ENCODE assay signal across 9 mouse cellular contexts in the genomic region with DNA sequence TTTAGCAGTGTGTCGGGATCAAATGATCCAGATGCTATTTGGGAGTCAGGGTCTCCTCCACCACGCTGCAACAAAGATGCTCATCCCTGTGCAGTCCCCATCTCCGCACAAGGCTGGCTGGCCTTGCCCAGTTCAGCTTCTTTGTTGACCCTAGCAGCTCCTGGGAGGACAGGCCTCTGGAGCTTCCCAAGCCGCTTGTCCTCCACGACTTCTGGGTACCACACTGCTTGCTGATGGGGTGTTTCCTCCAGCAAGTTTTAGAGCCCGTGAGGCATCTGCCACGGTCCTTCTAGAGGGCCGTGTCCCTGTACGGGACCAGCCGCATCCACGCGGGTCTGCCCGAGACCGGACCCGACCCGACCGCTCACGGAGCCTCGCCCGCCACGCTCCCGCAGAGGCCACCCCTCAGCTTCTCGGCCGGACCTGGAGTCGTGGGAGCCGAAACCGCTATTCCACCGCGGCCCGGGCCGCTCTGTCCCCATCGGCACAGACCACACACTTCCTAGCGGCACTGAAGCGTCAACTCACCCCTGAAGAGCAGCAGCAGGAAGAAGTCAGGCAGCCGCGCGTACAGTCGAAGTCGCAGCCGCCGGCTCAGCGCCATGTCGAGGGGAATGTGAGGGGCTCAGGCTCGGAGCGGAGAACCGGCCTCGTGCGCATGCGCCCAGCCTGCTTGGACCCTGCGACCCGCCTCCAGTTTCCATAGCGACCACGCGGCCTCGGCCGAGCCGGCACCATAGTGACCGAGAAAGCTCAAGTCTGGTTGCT. TPM values are rescaled to one million over a fixed set of nuclear protein-coding genes. Genes with fewer than 3 reads are reported as not detected.
DNase-seq lines count a peak whose midpoint lies in the region; ATAC-seq lines count a peak whose summit lies in the region.
"Had no signal": no experiment of that assay in that cellular context is flagged by ENCODE, and none has a peak within 500 bp of the region (broad histone marks: within the 10 kb centered on the region; RNA-seq: fewer than 3 reads in every experiment).

A gene (minus strand): TSS at position 659 of the 768 bp plus-strand sequence.

- H3K27me3 ChIP-seq in hindbrain, embryonic 14.5 days (ENCODE audit: control insufficient read depth, insufficient read depth, low read length), result no peaks in the 10 kb centered on the region

- WGBS in hindbrain, embryonic 14.5 days, result under 1% methylated on average over 57 of the region's 58 CpGs

- no peaks in the 10 kb centered on the region for H3K9me3 ChIP-seq in hindbrain, embryonic 14.5 days (ENCODE audit: control insufficient read depth, low read length)

- peak within 1 kb of the TSS; percentile 56 for H3K4me3 ChIP-seq in hindbrain, embryonic 14.5 days (replicated peaks; ENCODE audit: low read length)

- ATAC-seq in hindbrain, embryonic 14.5 days (ENCODE audit: low FRiP score), result peak; percentile 98

- H3K27ac ChIP-seq in hindbrain, embryonic 14.5 days, result peak within 1 kb of the TSS; percentile 86
- H3K27ac ChIP-seq: macrophage had no signal

- peak within 1 kb of the TSS; percentile 70 for H3K9ac ChIP-seq in hindbrain, embryonic 14.5 days

- H3K4me2 ChIP-seq in hindbrain, embryonic 14.5 days (replicated peaks), result peak within 1 kb of the TSS; percentile 62

- peak; percentile 92 for DNase-seq in WW6 (ENCODE audit: low read depth, low spot score)
- peak; percentile 92 to 96 for DNase-seq in cerebellum, postnatal 25 days
- peak; percentile 84 for DNase-seq in gastrocnemius, adult 18-20 months (ENCODE audit: low spot score)
- peak; percentile 97 for DNase-seq in hindbrain, embryonic 14.5 days (ENCODE audit: low spot score)
- DNase-seq in layer of hippocampus, postnatal 36 days, result peak; percentile 93 to 94
- peak; percentile 88 for DNase-seq in lung, postnatal 14 days
- DNase-seq in right cerebral cortex, adult 2 months (ENCODE audit: low spot score in 2 of 2), result peak; percentile 95 to 96
- DNase-seq in urinary bladder, postnatal 36 days (ENCODE audit: low spot score in 2 of 2), result peak; percentile 64 to 81

- peaks cover 32% of the 10 kb centered on the region for H3K4me1 ChIP-seq in hindbrain, embryonic 14.5 days (replicated peaks; ENCODE audit: control insufficient read depth, insufficient read depth, low read length)

- no peaks in the 10 kb centered on the region for H3K36me3 ChIP-seq in hindbrain, embryonic 14.5 days (replicated peaks; ENCODE audit: control insufficient read depth, insufficient read depth)

RNA-seq across cellular contexts. Expression of the gene that starts here (rescaled TPM):
- total RNA-seq in gastrocnemius, adult 18-20 months (2021), result 1 to 10 TPM; 5.0 to 9.2 TPM
- polyA plus RNA-seq in hindbrain, embryonic 14.5 days (2014; fragmentation: Nextera tagmentation; extraction: Ambion mirVana), result 44.5 and 46.1 TPM in 2 replicates
- 10 to 100 TPM; 42.5 to 43.2 TPM for total RNA-seq in layer of hippocampus, postnatal 36 days (2021)
- polyA plus RNA-seq: macrophage had no signal

Comparison
In these comparisons a context has a peak if more than half of its experiments do, and no peak if none do; other contexts are left out.
1. Peak in every context shown above with its lines: DNase-seq, ATAC-seq, H3K4me3 ChIP-seq and H3K27ac ChIP-seq.
2. RNA of the gene that starts here (total RNA-seq): 42.5 to 43.2 TPM in layer of hippocampus, postnatal 36 days; 5.0 to 9.2 TPM in gastrocnemius, adult 18-20 months; every median in the first group is over 4 times any median in the second.